Mouse (Mus musculus) liver, postnatal 0 days (tissue): ENCODE measurements around the gene Dock10.

Experiments
- CTCF ChIP-seq: sonication (generic); IDR thresholded peaks from 2 replicates; pipeline ENCODE4 v1.5.1; 2016; ENCODE audit warnings: antibody characterized with exemption, low read depth
- EP300 ChIP-seq: IDR thresholded peaks from 2 replicates; pipeline ENCODE4 v1.6.1; 2016; ENCODE audit warnings: antibody characterized with exemption, low read depth, mild to moderate bottlenecking

DNA sequence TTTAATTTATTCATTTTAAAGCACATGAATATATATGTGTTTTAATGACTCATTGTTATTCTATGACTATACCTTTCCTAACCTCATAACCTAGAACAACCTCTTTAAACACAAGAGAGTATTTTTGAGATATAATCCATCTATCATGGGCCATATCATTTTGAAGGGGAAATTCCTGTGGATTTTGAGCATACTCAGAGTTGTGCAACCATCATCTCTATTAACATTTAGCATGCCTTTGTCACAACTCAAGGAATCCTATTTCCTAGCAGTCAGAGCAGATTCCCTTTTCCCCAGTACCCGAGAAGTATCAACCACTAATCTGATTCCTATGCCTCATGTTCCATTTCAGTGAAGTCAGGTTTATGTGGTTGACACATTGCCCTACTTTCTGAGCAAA, 118.8 kb downstream of the Dock10 start:
- no peak for TF ChIP-seq CTCF
- TF ChIP-seq EP300, result no peak
